Mouse (Mus musculus): ENCODE results near the gene Eps15.

DNA sequence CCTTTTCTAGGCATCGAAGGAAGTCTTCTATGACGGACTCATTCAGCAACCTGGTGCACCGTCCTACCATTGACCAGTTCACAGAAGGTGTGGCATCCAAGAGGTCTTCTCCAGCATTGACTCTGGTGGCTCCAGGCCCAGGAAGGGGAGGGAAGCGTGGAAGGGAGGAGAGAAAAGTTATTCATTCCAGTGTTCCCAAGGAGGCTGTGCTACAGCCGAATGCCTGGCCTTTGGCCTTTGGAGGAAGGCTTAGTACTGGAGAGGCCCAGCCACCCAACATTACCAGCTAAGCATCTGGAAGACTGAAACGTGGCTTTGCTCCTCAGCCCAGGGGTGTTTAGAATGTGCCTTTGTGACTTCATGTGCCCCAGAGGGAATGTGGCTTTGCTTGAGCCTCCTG lies 142.4 kb downstream of the Eps15 start:
- TF ChIP-seq GATA1 (IDR thresholded peaks at IDR 0.05; ENCODE audit: borderline replicate concordance, low read length) (no peak), CTCF (IDR thresholded peaks at IDR 0.05; ENCODE audit: low read depth, low read length) (no peak), TAL1 (conservative IDR thresholded peaks at IDR 0.05; ENCODE audit: low read depth, low read length) (no peak)

Measured in G1E (cell line).